In genomic region chr16:13061113-13061512, GRCm38 (mm10) we compare ENCODE assay signal across 9 mouse cellular contexts. TPM values are rescaled to one million over a fixed set of nuclear protein-coding genes. Genes with fewer than 3 reads are reported as not detected.
DNase-seq lines count a peak whose midpoint lies in the region; ATAC-seq and TF ChIP-seq lines count a peak whose summit lies in the region.
"Had no signal": no experiment of that assay in that cellular context is flagged by ENCODE, and none has a peak within 500 bp of the region (broad histone marks: within the 10 kb centered on the region; RNA-seq: fewer than 3 reads in every experiment).

No protein-coding gene starts in this region.

- H3K4me2 ChIP-seq in hindbrain, embryonic 15.5 days = peak overlapping the region; percentile 26
- no peak overlapping the region for H3K4me2 ChIP-seq in hindbrain, embryonic 11.5 days (replicated peaks; ENCODE audit: low read depth, low read length)
- H3K4me2 ChIP-seq in forebrain, postnatal 0 days (ENCODE audit: low read depth) = no peak overlapping the region

- no peaks in the 10 kb centered on the region for H3K27me3 ChIP-seq in hindbrain, embryonic 15.5 days
- no peaks in the 10 kb centered on the region for H3K27me3 ChIP-seq in hindbrain, embryonic 11.5 days (ENCODE audit: control insufficient read depth, insufficient read depth, low read length)
- H3K27me3 ChIP-seq in limb, embryonic 10.5 days (ENCODE audit: low read depth, poor library complexity, severe bottlenecking) = no peaks in the 10 kb centered on the region
- H3K27me3 ChIP-seq in forebrain, postnatal 0 days (ENCODE audit: insufficient read depth, low read length) = no peaks in the 10 kb centered on the region

- no peak for ATAC-seq in hindbrain, embryonic 15.5 days (ENCODE audit: low FRiP score, low read depth)
- ATAC-seq in hindbrain, embryonic 11.5 days (ENCODE audit: low FRiP score) = no peak
- no peak for ATAC-seq in forebrain, postnatal 0 days

- no peak overlapping the region for H3K27ac ChIP-seq in hindbrain, embryonic 15.5 days (replicated peaks)
- no peak overlapping the region for H3K27ac ChIP-seq in hindbrain, embryonic 11.5 days (ENCODE audit: low read depth, low read length)
- no peak overlapping the region; the same call in 1 of the 2 replicates for H3K27ac ChIP-seq in limb, embryonic 10.5 days
- no peak overlapping the region for H3K27ac ChIP-seq in forebrain, postnatal 0 days (ENCODE audit: low read depth, low read length)

- TF ChIP-seq CTCF in forebrain, postnatal 0 days (IDR thresholded peaks at IDR 0.05; ENCODE audit: low read depth) = no peak

- no peaks in the 10 kb centered on the region for H3K36me3 ChIP-seq in hindbrain, embryonic 15.5 days
- no peaks in the 10 kb centered on the region for H3K36me3 ChIP-seq in hindbrain, embryonic 11.5 days (ENCODE audit: control insufficient read depth, insufficient read depth, low read length)
- H3K36me3 ChIP-seq in limb, embryonic 10.5 days = no peaks in the 10 kb centered on the region
- H3K36me3 ChIP-seq in forebrain, postnatal 0 days (ENCODE audit: insufficient read depth) = no peaks in the 10 kb centered on the region

- H3K9ac ChIP-seq in hindbrain, embryonic 15.5 days = no peak overlapping the region
- no peak overlapping the region for H3K9ac ChIP-seq in hindbrain, embryonic 11.5 days (ENCODE audit: low read depth, low read length)
- no peak overlapping the region for H3K9ac ChIP-seq in forebrain, postnatal 0 days

- H3K4me3 ChIP-seq in hindbrain, embryonic 15.5 days = no peak overlapping the region
- no peak overlapping the region for H3K4me3 ChIP-seq in hindbrain, embryonic 11.5 days (ENCODE audit: low read depth, low read length)
- 0 out of 2 replicates have a peak overlapping the region, but pooled peaks have one; percentile 2 for H3K4me3 ChIP-seq in limb, embryonic 10.5 days
- H3K4me3 ChIP-seq in forebrain, postnatal 0 days (ENCODE audit: low read depth, low read length) = no peak overlapping the region
- H3K4me3 ChIP-seq: myocyte had no signal

- 43% methylated on average over 10 of the region's 10 CpGs for whole genome bisulfite sequencing in hindbrain, embryonic 15.5 days
- WGBS in hindbrain, embryonic 11.5 days = 29% methylated on average over 6 of the region's 10 CpGs
- 25% methylated on average over 9 of the region's 10 CpGs for WGBS in limb, embryonic 10.5 days
- WGBS in forebrain, postnatal 0 days = 43% methylated on average over 10 of the region's 10 CpGs

- DNase-seq in hindbrain, embryonic 11.5 days (ENCODE audit: low spot score) = no peak
- DNase-seq in thymus, postnatal 0 days (ENCODE audit: low spot score) = peak; percentile 3
- DNase-seq in thymus, postnatal 10 days (ENCODE audit: low spot score in 2 of 2) = no peak
- no peak for DNase-seq in limb, embryonic 10.5 days (ENCODE audit: low spot score)
- peak; percentile 12 for DNase-seq in thymus, postnatal 4 days
- no peak for DNase-seq in frontal cortex, postnatal 14 days (ENCODE audit: low spot score in 2 of 2)
- no peak for DNase-seq in forebrain, postnatal 0 days

- no peaks in the 10 kb centered on the region for H3K4me1 ChIP-seq in hindbrain, embryonic 15.5 days (replicated peaks)
- H3K4me1 ChIP-seq in hindbrain, embryonic 11.5 days (replicated peaks; ENCODE audit: control insufficient read depth, insufficient read depth, low read length) = no peaks in the 10 kb centered on the region
- peaks cover 5% of the 10 kb centered on the region for H3K4me1 ChIP-seq in limb, embryonic 10.5 days
- no peaks in the 10 kb centered on the region for H3K4me1 ChIP-seq in forebrain, postnatal 0 days (ENCODE audit: insufficient read depth)

- H3K9me3 ChIP-seq in hindbrain, embryonic 15.5 days = no peaks in the 10 kb centered on the region
- H3K9me3 ChIP-seq in hindbrain, embryonic 11.5 days (ENCODE audit: control insufficient read depth, low read length) = no peaks in the 10 kb centered on the region
- H3K9me3 ChIP-seq in limb, embryonic 10.5 days (replicated peaks) = no peaks in the 10 kb centered on the region
- no peaks in the 10 kb centered on the region for H3K9me3 ChIP-seq in forebrain, postnatal 0 days (ENCODE audit: low read length)

RNA-seq across cellular contexts. Expression of gene Ercc4, which starts 48.4 kb away (rescaled TPM):
- 16.0 and 17.8 TPM in 2 replicates for polyA plus RNA-seq in hindbrain, embryonic 15.5 days (2015; fragmentation: Nextera tagmentation; extraction: Ambion mirVana)
- 14.3 and 14.8 TPM in 2 replicates for polyA plus RNA-seq in hindbrain, embryonic 11.5 days (2014; fragmentation: Nextera tagmentation; extraction: Ambion mirVana)
- 10.9 and 15.0 TPM in 2 replicates for polyA plus RNA-seq in thymus, postnatal 0 days (2015; fragmentation: Nextera tagmentation; extraction: Ambion mirVana)
- 11.0 and 12.2 TPM in 2 replicates for polyA plus RNA-seq in limb, embryonic 10.5 days (2016; fragmentation: Nextera tagmentation; extraction: Ambion mirVana)
- 15.2 and 17.3 TPM in 2 replicates for total RNA-seq in forebrain, postnatal 0 days (2014; rRNA removed)
- 9.1 and 13.0 TPM in 2 replicates for polyA plus RNA-seq in forebrain, postnatal 0 days (2015; fragmentation: Nextera tagmentation; extraction: Ambion mirVana)

Comparison
In these comparisons a context has a peak if more than half of its experiments do, and no peak if none do; other contexts are left out.
1. DNase-seq: peak in thymus, postnatal 0 days (single experiment) and thymus, postnatal 4 days (single experiment); none in hindbrain, embryonic 11.5 days (single experiment), thymus, postnatal 10 days (0 of 2), limb, embryonic 10.5 days (single experiment), frontal cortex, postnatal 14 days (0 of 2) and forebrain, postnatal 0 days (single experiment).